Mouse (Mus musculus): ENCODE results near the gene Fam129b. TPM values are rescaled to one million over a fixed set of nuclear protein-coding genes. Genes with fewer than 3 reads are reported as not detected.

Fam129b gene
- polyA plus RNA-seq, 1 experiment, result 27.2 TPM

DNA sequence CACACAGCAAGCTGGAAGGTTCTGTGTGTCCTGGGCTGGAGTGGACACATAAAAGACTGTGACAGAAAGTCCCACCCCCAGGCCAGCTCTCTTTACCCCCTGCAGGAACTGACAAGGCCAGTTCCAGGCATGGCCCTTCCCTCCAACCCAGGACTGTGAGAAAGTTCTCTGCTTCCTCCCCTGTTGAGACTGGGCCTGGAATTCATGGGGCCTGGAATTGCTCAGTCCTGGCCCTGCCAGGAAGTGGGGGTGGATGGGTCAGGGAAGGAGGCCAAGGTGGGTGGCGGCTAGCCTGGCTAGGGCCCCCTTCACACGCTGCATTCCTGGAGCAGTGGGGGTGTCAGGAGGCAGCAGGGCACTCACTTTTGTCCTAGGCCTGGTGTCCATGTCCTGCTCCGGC is 39.0 kb downstream of the Fam129b start:
- Histone ChIP-seq H3K4me1 (ENCODE audit: control insufficient read depth, insufficient read depth, insufficient read length, low read length) (peaks cover 11% of the 10 kb centered on the region), H3K27ac (ENCODE audit: insufficient read depth, low read depth, low read length) (peak overlapping the region; percentile 51; the same call in 1 of the 2 replicates), H3K27me3 (ENCODE audit: control insufficient read depth, insufficient read depth, low read length) (no peaks in the 10 kb centered on the region), H3K36me3 (ENCODE audit: control insufficient read depth, insufficient read depth, low read length) (peaks cover 25% of the 10 kb centered on the region), H3K4me3 (ENCODE audit: low read depth, low read length) (no peak overlapping the region)
- TF ChIP-seq CTCF (IDR thresholded peaks at IDR 0.05; ENCODE audit: extremely low read depth, insufficient read length, insufficient replicate concordance, low read depth, low read length), result no peak
- WGBS, result 71% methylated on average over 3 of the region's 3 CpGs

GRCm38 (mm10) chr2:32917526-32917925 is 41.6 kb downstream of the Fam129b start:
- Histone ChIP-seq H3K4me1 (ENCODE audit: control insufficient read depth, insufficient read depth, insufficient read length, low read length) (peaks cover 11% of the 10 kb centered on the region), H3K27ac (ENCODE audit: insufficient read depth, low read depth, low read length) (no peak overlapping the region), H3K27me3 (ENCODE audit: control insufficient read depth, insufficient read depth, low read length) (no peaks in the 10 kb centered on the region), H3K4me3 (ENCODE audit: low read depth, low read length) (no peak overlapping the region), H3K36me3 (ENCODE audit: control insufficient read depth, insufficient read depth, low read length) (peaks cover 28% of the 10 kb centered on the region)
- WGBS, result 69% methylated on average over 11 of the region's 11 CpGs
- no peak for TF ChIP-seq POLR2A (IDR thresholded peaks at IDR 0.05; ENCODE audit: low read depth, low read length)

- Histone ChIP-seq H3K4me3 (ENCODE audit: low read depth, low read length) (no peak overlapping the region), H3K27ac (ENCODE audit: insufficient read depth, low read depth, low read length) (no peak overlapping the region), H3K27me3 (ENCODE audit: control insufficient read depth, insufficient read depth, low read length) (no peaks in the 10 kb centered on the region), H3K36me3 (ENCODE audit: control insufficient read depth, insufficient read depth, low read length) (peaks cover 34% of the 10 kb centered on the region), H3K4me1 (ENCODE audit: control insufficient read depth, insufficient read depth, insufficient read length, low read length) (peaks cover 11% of the 10 kb centered on the region)
- 80% methylated on average over 9 of the region's 9 CpGs for WGBS
- TF ChIP-seq POLR2A (IDR thresholded peaks at IDR 0.05; ENCODE audit: low read depth, low read length) (no peak), CTCF (IDR thresholded peaks at IDR 0.05; ENCODE audit: extremely low read depth, insufficient read length, insufficient replicate concordance, low read depth, low read length) (no peak)
Observed at GRCm38 (mm10) chr2:32918391-32918790, 42.5 kb downstream of the Fam129b start.

- H3K4me3 ChIP-seq (ENCODE audit: low read depth, low read length), result no peak overlapping the region
- TF ChIP-seq POLR2A (IDR thresholded peaks at IDR 0.05; ENCODE audit: low read depth, low read length) (no peak), CTCF (IDR thresholded peaks at IDR 0.05; ENCODE audit: extremely low read depth, insufficient read length, insufficient replicate concordance, low read depth, low read length) (no peak)
- H3K27ac ChIP-seq (ENCODE audit: insufficient read depth, low read depth, low read length), result no peak overlapping the region
- H3K36me3 ChIP-seq (ENCODE audit: control insufficient read depth, insufficient read depth, low read length), result peaks cover 34% of the 10 kb centered on the region
- peaks cover 2% of the 10 kb centered on the region; the same call in 1 of the 2 replicates for H3K4me1 ChIP-seq (ENCODE audit: control insufficient read depth, insufficient read depth, insufficient read length, low read length)
- H3K27me3 ChIP-seq (ENCODE audit: control insufficient read depth, insufficient read depth, low read length), result no peaks in the 10 kb centered on the region
- 88% methylated on average over 7 of the region's 7 CpGs for WGBS
Observed at GRCm38 (mm10) chr2:32921235-32921634, 45.3 kb downstream of the Fam129b start.

DNA sequence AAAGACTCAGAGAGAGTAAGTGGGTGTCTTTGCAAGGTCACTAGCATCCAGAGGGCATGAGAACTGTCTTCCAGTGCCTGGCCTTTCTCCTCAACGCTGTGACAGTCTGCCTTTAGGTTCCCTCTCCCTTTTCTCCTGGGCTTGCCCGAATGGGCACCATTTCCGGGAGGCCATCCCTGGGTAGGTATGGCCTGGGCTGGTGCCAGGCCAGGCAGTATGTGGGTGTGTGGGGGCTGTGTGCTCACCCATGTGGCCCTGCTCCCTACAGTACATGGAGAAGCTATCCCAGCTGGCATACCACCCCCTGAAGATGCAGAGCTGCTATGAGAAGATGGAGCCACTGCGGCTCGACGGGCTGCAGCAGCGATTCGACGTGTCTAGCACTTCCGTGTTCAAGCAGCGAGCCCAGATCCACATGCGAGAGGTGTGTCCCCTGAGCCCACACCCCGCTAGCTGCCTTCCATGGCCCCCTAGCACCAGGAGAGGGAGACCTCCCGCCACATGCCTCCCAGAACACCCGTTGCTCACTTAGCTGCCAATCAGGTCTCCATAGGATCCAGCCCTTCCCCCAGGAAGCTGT is 46.0 kb downstream of the Fam129b start:
- Histone ChIP-seq H3K4me3 (ENCODE audit: low read depth, low read length) (no peak overlapping the region), H3K27ac (ENCODE audit: insufficient read depth, low read depth, low read length) (no peak overlapping the region), H3K4me1 (ENCODE audit: control insufficient read depth, insufficient read depth, insufficient read length, low read length) (peaks cover 2% of the 10 kb centered on the region; the same call in 1 of the 2 replicates), H3K36me3 (ENCODE audit: control insufficient read depth, insufficient read depth, low read length) (peaks cover 34% of the 10 kb centered on the region), H3K27me3 (ENCODE audit: control insufficient read depth, insufficient read depth, low read length) (no peaks in the 10 kb centered on the region)
- 91% methylated on average over 15 of the region's 15 CpGs for WGBS
- no peak for TF ChIP-seq POLR2A (IDR thresholded peaks at IDR 0.05; ENCODE audit: low read depth, low read length)
- TF ChIP-seq CTCF (IDR thresholded peaks at IDR 0.05; ENCODE audit: extremely low read depth, insufficient read length, insufficient replicate concordance, low read depth, low read length), result no peak

DNA sequence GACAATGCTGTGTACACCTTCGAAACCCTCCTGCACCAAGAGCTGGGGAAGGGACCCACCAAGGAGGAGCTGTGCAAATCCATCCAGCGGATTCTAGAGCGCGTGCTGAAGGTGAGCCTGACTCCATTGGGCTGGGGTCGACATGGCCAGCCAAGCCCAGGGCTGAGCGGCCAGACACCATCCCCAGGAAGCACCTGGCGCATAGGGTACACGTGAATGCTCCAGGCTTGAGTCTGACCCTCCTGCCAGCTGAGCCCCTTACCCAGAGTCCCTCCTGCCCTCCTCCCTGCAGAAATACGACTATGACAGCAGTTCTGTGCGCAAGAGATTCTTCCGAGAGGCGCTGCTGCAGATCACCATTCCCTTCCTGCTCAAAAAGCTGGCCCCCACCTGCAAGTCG is 46.6 kb downstream of the Fam129b start:
- WGBS, result 87% methylated on average over 13 of the region's 13 CpGs
- Histone ChIP-seq H3K27ac (ENCODE audit: insufficient read depth, low read depth, low read length) (no peak overlapping the region), H3K4me3 (ENCODE audit: low read depth, low read length) (no peak overlapping the region), H3K27me3 (ENCODE audit: control insufficient read depth, insufficient read depth, low read length) (no peaks in the 10 kb centered on the region), H3K4me1 (ENCODE audit: control insufficient read depth, insufficient read depth, insufficient read length, low read length) (no peaks in the 10 kb centered on the region), H3K36me3 (ENCODE audit: control insufficient read depth, insufficient read depth, low read length) (peaks cover 34% of the 10 kb centered on the region)
- TF ChIP-seq CTCF (IDR thresholded peaks at IDR 0.05; ENCODE audit: extremely low read depth, insufficient read length, insufficient replicate concordance, low read depth, low read length) (no peak), POLR2A (IDR thresholded peaks at IDR 0.05; ENCODE audit: low read depth, low read length) (no peak)

- H3K27ac ChIP-seq (ENCODE audit: insufficient read depth, low read depth, low read length), result no peak overlapping the region
- H3K27me3 ChIP-seq (ENCODE audit: control insufficient read depth, insufficient read depth, low read length), result no peaks in the 10 kb centered on the region
- 93% methylated on average over 24 of the region's 24 CpGs for WGBS
- no peak overlapping the region for H3K4me3 ChIP-seq (ENCODE audit: low read depth, low read length)
- peaks cover 34% of the 10 kb centered on the region for H3K36me3 ChIP-seq (ENCODE audit: control insufficient read depth, insufficient read depth, low read length)
- TF ChIP-seq CTCF (IDR thresholded peaks at IDR 0.05; ENCODE audit: extremely low read depth, insufficient read length, insufficient replicate concordance, low read depth, low read length) (no peak), POLR2A (IDR thresholded peaks at IDR 0.05; ENCODE audit: low read depth, low read length) (no peak)
- no peaks in the 10 kb centered on the region for H3K4me1 ChIP-seq (ENCODE audit: control insufficient read depth, insufficient read depth, insufficient read length, low read length)
Observed at GRCm38 (mm10) chr2:32923551-32924250, 47.8 kb downstream of the Fam129b start.
